Comparison of ENCODE assay signal across 4 mouse cellular contexts in genomic region chr6:137475695-137476094, GRCm38 (mm10).
DNase-seq lines count a peak whose midpoint lies in the region.

No protein-coding gene starts in this region.

- peak; percentile 16 for DNase-seq in adrenal gland, postnatal 14 days
- DNase-seq in kidney, adult 18-20 months: peak; percentile 25
- DNase-seq in kidney, adult 8-10 months: peak; percentile 47 to 53
- DNase-seq in kidney, postnatal 36 days: peak; percentile 47 to 50

Comparison
In these comparisons a context has a peak if more than half of its experiments do, and no peak if none do; other contexts are left out.
1. Peak in every context shown above with its lines: DNase-seq.